Mouse (Mus musculus) left cerebral cortex, postnatal 36 days (tissue): ENCODE measurements around the gene Dars2. TPM values are rescaled to one million over a fixed set of nuclear protein-coding genes. Genes with fewer than 3 reads are reported as not detected.
"Not testable (repeated sequence)": the region's sequence is repeated elsewhere in the genome, so short reads cannot be mapped to it uniquely, and the experiment has no call there.

Experiments used
- DNase-seq, 2 experiments: peaks; one replicate each; pipeline ENCODE4 v3.0.0; 2021 to 2022; ENCODE audit warnings: low spot score in 2 of 2, mixed read lengths in 1 of 2
- intact Hi-C: fragments of 180-260 bp; cut with DNase I; formaldehyde crosslinking; loops from one replicate; pipeline ENCODE4 v1.15.1; 2025
- total RNA-seq, 2 experiments: library from RNA; stranded (reverse); gene quantifications; 2 replicates each; pipeline ENCODE4 v1.2.3; 2021

Dars2 gene
- total RNA-seq, 2 experiments from 2014 or later = 23.3 to 27.6 TPM

- no peak for DNase-seq
- intact Hi-C loops = no loop called here
Observed at GRCm38 (mm10) chr1:161036411-161036841, 34.0 kb downstream of the Dars2 start.

- intact Hi-C loops = loop anchor here (2.0 kb wide), 1 partner anchor 35 kb away; the partner anchor contains the start of genes Cenpl and Dars2
- no peak for DNase-seq
Observed at GRCm38 (mm10) chr1:161035786-161036404, 34.6 kb downstream of the Dars2 start.

- DNase-seq = peak in 1 of 2 experiments; percentile 9
- intact Hi-C loops = loop anchor here (2.0 kb wide), 1 partner anchor 35 kb away; the partner anchor contains the start of genes Cenpl and Dars2
Observed at GRCm38 (mm10) chr1:161035281-161035785, 35.1 kb downstream of the Dars2 start.

GRCm38 (mm10) chr1:161034435-161035280, 35.8 kb downstream of the Dars2 start, which contains the start of gene Zbtb37:
Zbtb37 (minus strand) TSS chr1:161034849.
- intact Hi-C loops = loop anchor here (2.0 kb wide), 1 partner anchor 36 kb away; the partner anchor contains the start of genes Cenpl and Dars2
- peak; percentile 96 to 98 for DNase-seq

- intact Hi-C loops = loop anchor here (2.0 kb wide), 1 partner anchor 37 kb away; the partner anchor contains the start of genes Cenpl and Dars2
- DNase-seq = no peak
Observed at GRCm38 (mm10) chr1:161033856-161034434, 36.5 kb downstream of the Dars2 start.

GRCm38 (mm10) chr1:161032345-161032744, 38.1 kb downstream of the Dars2 start:
- DNase-seq = no peak
- intact Hi-C loops = no loop called here

- intact Hi-C loops = no loop called here
- no peak for DNase-seq
Observed at GRCm38 (mm10) chr1:161031881-161032280, 38.6 kb downstream of the Dars2 start.

- intact Hi-C loops = no loop called here
- no peak for DNase-seq
Observed at GRCm38 (mm10) chr1:161030058-161030457, 40.4 kb downstream of the Dars2 start.

GRCm38 (mm10) chr1:161028427-161028826, 42.0 kb downstream of the Dars2 start:
- DNase-seq, intact Hi-C loops: not testable (repeated sequence)

- no peak for DNase-seq
- intact Hi-C loops = no loop called here
Observed at GRCm38 (mm10) chr1:161027196-161027595, 43.3 kb downstream of the Dars2 start.

- intact Hi-C loops = no loop called here
- DNase-seq = no peak
Observed at GRCm38 (mm10) chr1:161025410-161026210, 44.8 kb downstream of the Dars2 start.

GRCm38 (mm10) chr1:161020051-161020450, 50.4 kb downstream of the Dars2 start:
- DNase-seq = no peak
- intact Hi-C loops = no loop called here

GRCm38 (mm10) chr1:161016378-161016777, 54.1 kb downstream of the Dars2 start:
- DNase-seq = no peak
- intact Hi-C loops = no loop called here

GRCm38 (mm10) chr1:161010436-161010835, 60.0 kb downstream of the Dars2 start:
- intact Hi-C loops = no loop called here
- no peak for DNase-seq

- DNase-seq = no peak
- intact Hi-C loops = no loop called here
Observed at GRCm38 (mm10) chr1:161008038-161008437, 62.4 kb downstream of the Dars2 start.

- no peak for DNase-seq
- intact Hi-C loops = no loop called here
Observed at GRCm38 (mm10) chr1:161006471-161006870, 64.0 kb downstream of the Dars2 start.

- DNase-seq = no peak
- intact Hi-C loops = no loop called here
Observed at GRCm38 (mm10) chr1:161005526-161005925, 64.9 kb downstream of the Dars2 start.

GRCm38 (mm10) chr1:161004942-161005341, 65.5 kb downstream of the Dars2 start:
- intact Hi-C loops = no loop called here
- DNase-seq = no peak

- intact Hi-C loops = no loop called here
- DNase-seq = no peak
Observed at GRCm38 (mm10) chr1:160993851-160994250, 76.6 kb downstream of the Dars2 start.
